Mouse (Mus musculus): Measurements from ENCODE around the gene 1110032A03Rik. TPM values are rescaled to one million over a fixed set of nuclear protein-coding genes. Genes with fewer than 3 reads are reported as not detected.

Gene 1110032A03Rik
- polyA plus RNA-seq (2017; shearing (Covaris generic)): 8.6 TPM

GRCm38 (mm10) chr9:50774991-50775612 lies at the start of gene 1110032A03Rik, which contains the start of gene Alg9:
Gene 1110032A03Rik, minus strand, starts transcription at chr9:50775520.
Gene Alg9, plus strand, starts transcription at chr9:50775019.

GRCm38 (mm10) chr9:50768107-50769002 lies 7.0 kb downstream of the 1110032A03Rik start, which contains the start of gene Fdxacb1:
Gene Fdxacb1, plus strand, starts transcription at chr9:50768236.

DNA sequence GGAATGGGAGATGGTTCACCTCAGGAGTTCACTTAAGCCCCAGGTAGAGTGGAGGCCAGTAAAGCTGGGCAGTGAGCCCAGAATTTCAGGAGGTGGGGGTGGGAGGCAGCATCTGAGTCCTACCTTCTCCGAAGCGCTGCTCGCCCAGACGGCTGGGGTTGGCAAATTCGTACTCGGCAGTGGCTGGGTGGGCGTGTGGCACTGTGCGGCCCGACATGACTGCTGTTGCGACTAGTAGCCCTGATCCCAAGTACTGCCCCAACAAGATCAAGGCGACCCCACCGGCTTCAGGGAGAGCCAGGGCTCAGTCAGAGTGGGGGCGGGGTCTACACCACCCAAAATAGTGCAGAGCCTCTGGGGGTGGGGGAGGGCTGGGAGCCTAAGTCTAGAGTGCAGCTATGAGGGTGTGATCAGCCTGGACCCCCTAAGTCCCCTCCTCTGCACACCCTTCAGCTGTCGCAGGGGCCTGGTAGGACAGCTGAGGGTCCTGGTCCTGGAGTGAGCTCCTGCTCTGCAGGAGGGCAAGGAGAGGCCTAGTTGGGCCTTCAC lies 23.2 kb downstream of the 1110032A03Rik start, which contains the start of gene Hspb2:
Hspb2 (minus strand) TSS at position 301 of the 549 bp plus-strand sequence.

DNA sequence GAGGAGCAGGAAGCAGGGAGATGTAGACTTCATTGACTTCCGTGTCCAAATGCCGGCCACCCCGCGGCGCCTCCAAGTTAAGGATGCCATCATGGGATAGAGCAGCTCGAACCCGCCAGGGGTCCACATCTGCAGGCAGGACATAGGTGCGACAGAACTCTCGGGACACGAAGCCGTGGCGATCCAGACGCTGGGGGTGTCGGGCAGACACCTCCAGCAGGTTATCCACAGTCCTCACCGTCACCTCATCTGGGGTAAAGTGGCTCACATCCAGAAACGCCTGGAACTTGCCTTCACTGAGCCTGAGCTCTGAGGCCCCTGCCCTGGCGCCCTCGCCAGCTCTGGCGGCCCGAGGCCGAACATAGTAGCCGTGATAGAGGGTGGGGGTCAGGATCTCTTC lies 24.0 kb downstream of the 1110032A03Rik start, which contains the start of gene Cryab:
Cryab (plus strand) TSS at position 3 of the 400 bp plus-strand sequence.

GRCm38 (mm10) chr9:50746214-50746677 lies 29.1 kb downstream of the 1110032A03Rik start, which contains the start of gene 2310030G06Rik:
Gene 2310030G06Rik, minus strand, starts transcription at chr9:50746536.

GRCm38 (mm10) chr9:50738914-50739870 lies 36.1 kb downstream of the 1110032A03Rik start, which contains the start of gene Dixdc1:
Gene Dixdc1, minus strand, starts transcription at chr9:50739517.

Other genes starting within 250 kb of the 1110032A03Rik start
- gene Pts, start 246.8 kb downstream of the 1110032A03Rik start, polyA plus RNA-seq (2017; shearing (Covaris generic)): 67.3 TPM
- not detected for gene Il18, start 220.7 kb downstream of the 1110032A03Rik start, polyA plus RNA-seq (2017; shearing (Covaris generic))
- not detected for gene Bco2, start 220.3 kb downstream of the 1110032A03Rik start, polyA plus RNA-seq (2017; shearing (Covaris generic))
- gene Tex12, start 214.2 kb downstream of the 1110032A03Rik start, polyA plus RNA-seq (2017; shearing (Covaris generic)): not detected
- gene Sdhd, start 171.7 kb downstream of the 1110032A03Rik start, polyA plus RNA-seq (2017; shearing (Covaris generic)): 121 TPM
- gene Timm8b, start 171.6 kb downstream of the 1110032A03Rik start, polyA plus RNA-seq (2017; shearing (Covaris generic)): 60.8 TPM
- 0.45 TPM for gene Pih1d2, start 158.2 kb downstream of the 1110032A03Rik start, polyA plus RNA-seq (2017; shearing (Covaris generic))
- gene Nkapd1, start 158.1 kb downstream of the 1110032A03Rik start, polyA plus RNA-seq (2017; shearing (Covaris generic)): 24.3 TPM
- 37.1 TPM for gene Dlat, start 115.7 kb downstream of the 1110032A03Rik start, polyA plus RNA-seq (2017; shearing (Covaris generic))
- gene Dixdc1, start 36.0 kb downstream of the 1110032A03Rik start, polyA plus RNA-seq (2017; shearing (Covaris generic)): not detected
- not detected for gene 2310030G06Rik, start 29.0 kb downstream of the 1110032A03Rik start, polyA plus RNA-seq (2017; shearing (Covaris generic))
- gene Cryab, start 24.2 kb downstream of the 1110032A03Rik start, polyA plus RNA-seq (2017; shearing (Covaris generic)): not detected
- gene Hspb2, start 23.2 kb downstream of the 1110032A03Rik start, polyA plus RNA-seq (2017; shearing (Covaris generic)): not detected
- 7.6 TPM for gene Fdxacb1, start 7.3 kb downstream of the 1110032A03Rik start, polyA plus RNA-seq (2017; shearing (Covaris generic))
- gene Alg9, start 501 bp downstream of the 1110032A03Rik start, polyA plus RNA-seq (2017; shearing (Covaris generic)): 22.7 TPM
- gene Ppp2r1b, start 69.8 kb upstream of the 1110032A03Rik start, polyA plus RNA-seq (2017; shearing (Covaris generic)): 98.5 TPM
- gene Sik2, start 233.6 kb upstream of the 1110032A03Rik start, polyA plus RNA-seq (2017; shearing (Covaris generic)): 59.9 TPM

All from naive thymus-derived CD4-positive, alpha-beta T cell, adult 5 months (primary cell).